Mouse (Mus musculus) erythroblast, embryonic 14.5 days (primary cell): ENCODE measurements around the gene Dnajc5.

ENCODE experiments used
- GATA1 ChIP-seq: IDR thresholded peaks from 2 replicates; pipeline ENCODE4 v1.6.1; 2012; ENCODE audit warnings: low read length, inconsistent platforms, mixed read lengths
- TAL1 ChIP-seq: IDR thresholded peaks from 3 replicates; pipeline ENCODE4 v1.6.1; 2012; ENCODE audit warnings: low read length, inconsistent platforms, mixed read lengths

GRCm38 (mm10) chr2:181594946-181595696 is 74.8 kb downstream of the Dnajc5 start:
- TF ChIP-seq GATA1 (no peak), TAL1 (no peak)
